Mouse (Mus musculus) hindbrain, embryonic 10.5 days (tissue): ENCODE measurements around the gene Srpk3. TPM values are rescaled to one million over a fixed set of nuclear protein-coding genes. Genes with fewer than 3 reads are reported as not detected.
A peak's percentile ranks its signal among the peaks of the same experiment; 100 is the strongest.

Experiments
- DNase-seq: peaks from one replicate; pipeline ENCODE4 v3.0.0-alpha.2; 2017; ENCODE audit warnings: low spot score
- H3K27ac ChIP-seq: fragments of 300-500 bp; sonication (generic); 2 replicates; pipeline ENCODE4 v1.5.1; 2016; ENCODE audit warnings: mild to moderate bottlenecking, moderate library complexity
- H3K27me3 ChIP-seq: fragments of 300-500 bp; sonication (generic); 2 replicates; pipeline ENCODE4 v1.6.1; 2016; ENCODE audit warnings: mild to moderate bottlenecking; ENCODE audit not compliant: poor library complexity, insufficient read depth, severe bottlenecking
- H3K36me3 ChIP-seq: fragments of 300-500 bp; sonication (generic); 2 replicates; pipeline ENCODE4 v1.6.1; 2016; ENCODE audit warnings: mild to moderate bottlenecking, moderate library complexity
- H3K4me1 ChIP-seq: fragments of 300-500 bp; sonication (generic); replicated peaks from 2 replicates; pipeline ENCODE4 v1.6.1; 2016; ENCODE audit warnings: mild to moderate bottlenecking
- H3K4me3 ChIP-seq: fragments of 300-500 bp; sonication (generic); 2 replicates; pipeline ENCODE4 v1.5.1; 2016; ENCODE audit warnings: mild to moderate bottlenecking, moderate library complexity
- H3K9me3 ChIP-seq: fragments of 300-500 bp; sonication (generic); 2 replicates; pipeline ENCODE4 v1.6.1; 2016; ENCODE audit warnings: mild to moderate bottlenecking, moderate library complexity
- WGBS: fragments of 180-500 bp; shearing (Covaris S2); methylation state at CpG from one replicate; pipeline ENCODE4 v1.1.7; 2016; 5-methylcytosine and 5-hydroxymethylcytosine counted together
- polyA plus RNA-seq: library from polyadenylated mRNA; unstranded; fragments of >200 nt; fragmentation: Nextera tagmentation; extraction: Ambion mirVana; gene quantifications from 2 replicates; pipeline ENCODE4 v1.2.1, GENCODE M21; 2016

The Srpk3 gene
- polyA plus RNA-seq, 1 experiment from 2014 or later, result 1.3 TPM

DNA sequence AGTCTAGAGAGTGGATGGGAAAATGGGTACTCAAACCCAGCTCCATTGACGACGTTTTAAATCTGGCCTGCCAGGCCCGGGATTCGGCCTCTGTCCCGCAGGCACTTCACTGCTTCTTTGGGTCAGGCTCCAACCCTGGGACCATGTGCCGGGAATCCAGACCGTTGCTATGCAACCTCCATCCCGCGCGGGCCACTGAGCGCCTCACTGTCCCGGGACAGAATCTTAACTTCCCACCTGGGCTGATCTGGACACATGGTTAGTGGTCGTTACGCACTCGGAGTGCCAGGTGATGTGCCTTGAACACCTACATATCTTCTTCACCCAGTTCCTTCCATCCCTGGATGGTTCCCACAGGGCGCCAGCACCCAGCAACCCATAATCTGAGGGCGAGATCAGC lies 49.5 kb downstream of the Srpk3 start:
- WGBS, result 23% methylated on average over 17 of the region's 17 CpGs
- DNase-seq, result peak; percentile 20
- Histone ChIP-seq H3K9me3 (0 out of 2 replicates have a peak, but pooled peaks cover 7% of the 10 kb centered on the region), H3K4me1 (peaks cover 19% of the 10 kb centered on the region; the same call in 1 of the 2 replicates), H3K36me3 (no peaks in the 10 kb centered on the region), H3K4me3 (peak overlapping the region; percentile 65), H3K27me3 (peaks cover 35% of the 10 kb centered on the region), H3K27ac (peak overlapping the region; percentile 89)

DNA sequence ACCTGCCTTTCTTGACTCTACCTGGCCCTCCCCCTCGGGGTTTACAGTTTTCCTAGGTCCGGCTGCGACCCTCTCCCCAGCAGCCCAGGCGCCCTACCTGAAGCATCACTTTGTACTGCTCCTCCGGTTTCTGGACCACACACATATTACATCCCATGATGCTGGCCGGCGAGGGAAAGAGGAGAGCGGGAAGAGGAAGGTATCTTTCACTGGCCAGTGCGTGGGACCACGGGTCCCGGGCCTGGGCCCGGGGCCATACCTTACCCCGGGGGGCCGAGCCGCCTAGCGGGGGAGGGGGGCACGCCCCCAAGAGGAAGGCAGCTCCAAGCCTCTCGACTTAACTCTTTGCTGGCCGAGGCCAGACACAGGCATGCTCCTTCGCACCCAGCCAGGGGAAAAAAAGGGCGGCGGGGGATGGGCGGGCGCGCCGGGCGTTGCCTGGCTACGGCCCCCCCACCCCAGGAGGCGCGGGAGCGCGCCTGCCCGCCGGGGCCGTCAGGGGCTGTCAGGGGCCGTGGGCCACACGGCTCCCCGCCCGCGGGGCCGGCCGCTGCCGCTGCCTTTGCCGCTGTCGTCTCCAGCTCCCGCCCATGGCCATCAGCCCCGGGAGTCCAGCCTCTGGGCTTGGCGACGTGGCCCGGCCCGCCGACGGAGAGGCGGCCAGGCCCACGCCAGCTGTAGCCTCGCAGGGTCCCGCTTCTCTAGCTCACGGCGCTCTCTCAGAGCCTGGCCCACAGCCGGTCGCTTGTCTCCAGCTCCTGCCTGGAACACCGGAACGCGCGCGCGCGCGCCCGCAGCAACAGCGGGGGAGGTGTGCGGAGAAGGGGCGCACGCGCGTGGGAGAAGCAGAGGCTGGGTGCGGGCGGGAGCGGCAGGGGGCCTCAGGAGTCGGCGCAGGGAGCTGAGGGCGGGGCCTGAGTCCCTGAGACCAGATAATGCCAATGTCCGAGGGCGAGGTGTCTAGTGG lies 50.3 kb downstream of the Srpk3 start, which contains the start of gene Pdzd4:
Gene Pdzd4, minus strand, starts transcription at position 785 of the 967 bp plus-strand sequence.
- peak within 1 kb of the TSS; percentile 65 for H3K4me3 ChIP-seq
- H3K27ac ChIP-seq, result peak within 1 kb of the TSS; percentile 89
- peak; percentile 57 for DNase-seq
- WGBS, result 21% methylated on average over 80 of the region's 84 CpGs
- H3K27me3 ChIP-seq, result peaks cover 35% of the 10 kb centered on the region
- H3K36me3 ChIP-seq, result no peaks in the 10 kb centered on the region
- peaks cover 19% of the 10 kb centered on the region; the same call in 1 of the 2 replicates for H3K4me1 ChIP-seq
- 0 out of 2 replicates have a peak, but pooled peaks cover 7% of the 10 kb centered on the region for H3K9me3 ChIP-seq

Other genes starting within 250 kb of the Srpk3 start
- gene Dusp9, start 135.0 kb upstream of the Srpk3 start, polyA plus RNA-seq, result 32.9 and 49.2 TPM in 2 replicates
- 7.6 and 12.9 TPM in 2 replicates for gene Pnck, start 114.3 kb upstream of the Srpk3 start, polyA plus RNA-seq
- 5.0 and 5.6 TPM in 2 replicates for gene Slc6a8, start 101.3 kb upstream of the Srpk3 start, polyA plus RNA-seq
- 144 and 164 TPM in 2 replicates for gene Bcap31, start 58.2 kb upstream of the Srpk3 start, polyA plus RNA-seq
- gene Abcd1, start 57.8 kb upstream of the Srpk3 start, polyA plus RNA-seq, result 10.7 and 14.1 TPM in 2 replicates
- gene Plxnb3, start 17.3 kb upstream of the Srpk3 start, polyA plus RNA-seq, result 0.10 and 0.19 TPM in 2 replicates
- 181 and 204 TPM in 2 replicates for gene Idh3g, start 12.5 kb downstream of the Srpk3 start, polyA plus RNA-seq
- gene Ssr4, start 12.6 kb downstream of the Srpk3 start, polyA plus RNA-seq, result 121 and 140 TPM in 2 replicates
- 0.63 and 1.0 TPM in 2 replicates for gene Pdzd4, start 50.6 kb downstream of the Srpk3 start, polyA plus RNA-seq
- 0.16 TPM in 1 of 2 replicates, not detected in the other for gene Avpr2, start 117.7 kb downstream of the Srpk3 start, polyA plus RNA-seq
- gene L1cam, start 121.7 kb downstream of the Srpk3 start, polyA plus RNA-seq, result 13.4 and 26.1 TPM in 2 replicates
- gene Arhgap4, start 147.5 kb downstream of the Srpk3 start, polyA plus RNA-seq, result 2.2 TPM in 2 replicates
- 148 and 159 TPM in 2 replicates for gene Naa10, start 147.5 kb downstream of the Srpk3 start, polyA plus RNA-seq
- gene Renbp, start 156.4 kb downstream of the Srpk3 start, polyA plus RNA-seq, result 20.6 and 25.8 TPM in 2 replicates
- 77.2 and 77.7 TPM in 2 replicates for gene Hcfc1, start 192.0 kb downstream of the Srpk3 start, polyA plus RNA-seq
- gene Irak1, start 249.5 kb downstream of the Srpk3 start, polyA plus RNA-seq, result 53.3 and 60.6 TPM in 2 replicates